Mouse (Mus musculus): Measurements from ENCODE around the gene Rars2.
A peak's percentile ranks its signal among the peaks of the same experiment; 100 is the strongest.

Gene Rars2

GRCm38 (mm10) chr4:34644779-34645178, 30.0 kb downstream of the Rars2 start:
- no peak for DNase-seq

GRCm38 (mm10) chr4:34653179-34653578, 38.4 kb downstream of the Rars2 start:
- DNase-seq, result no peak

DNA sequence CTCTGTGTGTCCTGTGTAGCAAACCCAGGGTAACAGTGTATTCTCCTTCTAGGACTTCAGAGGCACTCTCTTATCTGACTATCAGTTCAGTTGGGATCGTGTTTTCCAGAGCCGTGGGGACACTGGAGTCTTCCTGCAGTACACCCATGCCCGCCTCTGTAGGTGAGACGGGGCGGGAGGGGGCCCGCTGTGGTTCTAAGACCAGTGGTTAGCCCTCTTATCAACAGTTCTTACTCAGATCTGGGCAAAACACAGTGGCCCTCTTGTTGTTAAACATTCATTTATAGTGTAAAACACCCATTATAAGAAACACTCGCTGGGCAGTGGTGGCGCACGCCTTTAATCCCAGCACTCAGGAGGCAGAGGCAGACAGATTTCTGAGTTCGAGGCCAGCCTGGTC, 41.3 kb downstream of the Rars2 start:
- no peak for DNase-seq

DNA sequence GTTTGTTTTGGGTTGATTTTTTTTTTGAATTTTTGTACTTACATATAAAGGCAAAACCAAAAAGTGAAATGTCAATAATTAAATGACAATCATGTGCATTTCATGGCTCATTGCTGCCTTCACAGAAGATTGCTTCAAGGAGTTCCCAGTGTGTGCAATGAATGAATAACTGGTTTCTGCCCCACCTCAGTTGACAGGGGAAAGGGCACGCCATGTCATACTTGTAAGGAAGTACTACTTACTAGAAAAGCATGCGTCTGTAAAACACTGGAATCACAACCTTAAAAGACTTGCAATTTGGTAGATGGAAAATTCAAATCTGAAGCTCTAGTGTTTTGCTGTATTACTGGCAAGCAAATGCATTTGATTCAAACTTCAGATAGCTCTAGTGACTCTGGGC, 44.3 kb downstream of the Rars2 start:
- no peak for DNase-seq

GRCm38 (mm10) chr4:34661514-34661913, 46.8 kb downstream of the Rars2 start:
- DNase-seq, result no peak

DNA sequence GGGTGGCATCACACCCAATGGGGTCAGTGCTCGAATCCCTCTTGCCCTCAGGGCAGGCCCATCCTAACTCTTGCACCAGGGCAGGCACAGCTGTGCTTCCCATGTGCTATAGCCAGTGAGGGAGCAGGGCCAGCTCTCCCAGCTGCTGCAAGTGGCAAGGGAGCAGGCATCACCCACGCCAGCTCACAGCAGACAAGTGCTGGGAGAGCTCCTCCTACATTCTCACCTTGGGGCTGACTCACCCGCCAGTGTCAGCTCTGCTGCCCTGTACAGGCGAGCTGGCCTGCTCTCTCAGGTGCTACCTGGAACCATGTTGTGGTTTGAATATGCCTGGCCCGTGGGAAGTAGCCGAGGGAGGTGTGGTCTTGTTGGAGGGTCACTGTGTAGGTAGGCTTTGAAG, 47.2 kb downstream of the Rars2 start:
- DNase-seq, result no peak

GRCm38 (mm10) chr4:34667923-34668322, 53.2 kb downstream of the Rars2 start:
- DNase-seq, result no peak

DNA sequence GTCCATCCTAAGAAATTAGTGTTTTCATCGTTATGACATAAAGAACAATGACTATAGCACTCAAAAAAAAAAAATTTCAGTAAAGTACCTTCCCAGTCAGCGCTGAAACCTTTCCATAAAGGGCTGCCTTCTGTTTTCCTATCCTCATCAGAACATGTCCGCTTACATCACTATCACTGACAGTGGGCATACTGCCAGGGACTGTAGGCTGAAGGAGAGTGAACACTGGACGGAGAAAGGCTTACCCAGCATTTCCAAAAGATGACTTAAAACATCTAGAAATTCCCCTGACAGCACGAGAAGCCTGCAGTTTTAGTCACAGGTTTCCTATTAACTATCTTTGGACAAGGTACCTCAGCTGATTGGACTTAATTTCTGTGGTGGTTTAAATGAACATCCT, 59.0 kb downstream of the Rars2 start:
- no peak for DNase-seq

DNA sequence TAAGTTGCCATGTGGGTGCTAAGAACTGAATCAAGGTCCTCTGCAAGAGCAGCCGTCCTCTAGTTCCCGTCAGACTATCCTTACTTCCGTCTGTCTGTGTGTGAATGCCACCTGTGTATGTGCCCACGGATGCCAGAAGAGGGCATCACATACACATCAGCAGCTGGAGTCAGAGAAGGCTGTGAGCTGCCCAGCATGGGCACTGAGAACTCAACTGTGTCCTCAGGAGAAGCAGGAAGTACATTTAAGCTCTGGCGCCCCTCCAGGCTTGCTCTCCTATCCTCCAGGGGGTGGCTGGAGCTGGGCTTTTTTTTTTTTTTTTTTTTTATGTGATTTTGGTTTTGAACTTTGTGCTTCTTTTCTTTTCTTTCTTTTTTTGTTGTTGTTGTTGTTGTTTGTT, 65.8 kb downstream of the Rars2 start:
- DNase-seq, result no peak

- DNase-seq, result peak; percentile 95
Observed at GRCm38 (mm10) chr4:34686874-34687567, 72.3 kb downstream of the Rars2 start, which contains the start of gene Slc35a1. Gene Slc35a1, minus strand, starts transcription at chr4:34687438.

GRCm38 (mm10) chr4:34688021-34688420, 73.3 kb downstream of the Rars2 start:
- DNase-seq, result no peak

GRCm38 (mm10) chr4:34701528-34701927, 86.8 kb downstream of the Rars2 start:
- peak; percentile 52 for DNase-seq

DNA sequence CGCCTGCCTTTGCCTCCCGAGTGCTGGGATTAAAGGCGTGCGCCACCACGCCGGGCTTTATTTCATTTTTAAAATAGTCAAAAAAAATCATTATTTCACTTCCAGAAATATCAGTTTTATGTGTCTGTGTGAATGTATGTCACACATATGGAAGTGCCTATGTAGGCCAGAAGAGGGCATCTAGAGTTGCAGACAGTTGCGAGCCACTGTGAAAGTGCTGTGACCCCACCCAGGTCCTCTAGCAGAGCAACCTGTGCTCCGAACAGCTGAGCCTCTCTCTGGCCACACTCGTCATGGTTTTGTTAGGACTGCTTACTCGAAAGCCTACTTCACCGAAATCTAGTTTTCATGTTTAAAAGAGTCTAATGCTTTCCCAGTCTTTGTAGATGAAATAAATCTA, 87.5 kb downstream of the Rars2 start:
- DNase-seq, result no peak

DNA sequence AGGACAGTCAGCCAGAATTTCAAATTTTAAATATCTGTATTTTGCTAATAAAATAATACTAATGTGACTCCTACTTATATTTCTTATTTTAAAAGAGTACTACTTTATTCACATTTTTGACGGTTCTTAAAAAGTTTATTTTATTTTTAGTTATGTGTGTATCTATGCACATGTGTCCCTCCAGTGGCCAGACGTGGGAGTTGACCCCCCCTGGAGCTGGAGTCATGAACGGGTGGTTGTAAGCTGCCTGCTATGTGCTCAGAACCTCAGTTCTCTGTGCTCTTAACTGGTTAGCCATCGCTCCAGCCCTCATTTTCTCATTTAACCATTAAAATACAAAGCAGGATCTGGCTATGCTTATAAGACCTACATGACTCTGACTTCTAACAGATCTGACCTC, 88.3 kb downstream of the Rars2 start:
- DNase-seq, result no peak

DNA sequence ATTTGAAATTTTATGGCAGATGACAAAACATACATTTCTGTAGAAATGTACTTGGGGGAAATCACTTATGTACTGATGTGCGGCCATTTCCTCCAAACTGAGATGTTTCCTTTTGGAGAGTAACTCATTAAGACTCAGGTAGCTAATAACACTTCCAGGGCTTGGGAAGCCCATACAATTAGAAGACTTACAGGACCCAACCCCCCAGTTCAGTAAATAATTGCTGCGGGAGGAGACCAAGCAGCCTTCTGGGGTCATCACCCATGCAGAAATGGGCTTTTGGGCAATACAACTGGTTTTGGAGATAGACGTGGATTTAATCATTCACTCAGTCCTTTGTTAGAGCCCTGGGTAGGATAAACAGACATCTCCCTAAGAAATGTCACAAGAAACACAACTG, 92.5 kb downstream of the Rars2 start:
- no peak for DNase-seq

- no peak for DNase-seq
Observed at GRCm38 (mm10) chr4:34708127-34708526, 93.4 kb downstream of the Rars2 start.

Measured in right cerebral cortex, postnatal 14 days (tissue).